Mouse (Mus musculus) embryonic fibroblast, embryonic 13.5 days (primary cell): Measurements from ENCODE around the gene Fuca2. TPM values are rescaled to one million over a fixed set of nuclear protein-coding genes. Genes with fewer than 3 reads are reported as not detected.
A peak's percentile ranks its signal among the peaks of the same experiment; 100 is the strongest.

ENCODE experiments used
- H3K27ac ChIP-seq: 2 replicates; pipeline ENCODE4 v1.5.1; 2012; ENCODE audit warnings: low read length, control low read depth, inconsistent platforms; ENCODE audit not compliant: insufficient read depth
- H3K4me1 ChIP-seq: 2 replicates; pipeline ENCODE4 v1.6.1; 2011; ENCODE audit warnings: low read length; ENCODE audit not compliant: control insufficient read depth, insufficient read depth
- H3K4me3 ChIP-seq: 2 replicates; pipeline ENCODE4 v1.5.1; 2011; ENCODE audit warnings: mild to moderate bottlenecking, control low read depth, low read length; ENCODE audit not compliant: insufficient read depth
- CTCF ChIP-seq: IDR thresholded peaks from 2 replicates; pipeline ENCODE4 v1.5.1; 2011; ENCODE audit warnings: mild to moderate bottlenecking, control low read depth, low read length, moderate library complexity, borderline replicate concordance; ENCODE audit not compliant: insufficient read depth
- POLR2A ChIP-seq: IDR thresholded peaks from 2 replicates; pipeline ENCODE4 v1.6.1; 2011; ENCODE audit warnings: low read depth, mild to moderate bottlenecking, control low read depth, low read length, moderate library complexity
- polyA plus RNA-seq: library from polyadenylated mRNA; stranded (reverse); fragments of >200 nt; gene quantifications from 2 replicates; pipeline ENCODE4 v1.2.4, GENCODE M21; 2011; ENCODE audit warnings: low read depth; ENCODE audit not compliant: missing spikeins, insufficient read length

Fuca2 gene
- polyA plus RNA-seq, 1 experiment: 43.7 TPM

- Histone ChIP-seq H3K27ac (no peak overlapping the region), H3K4me3 (no peak overlapping the region), H3K4me1 (no peaks in the 10 kb centered on the region)
- TF ChIP-seq POLR2A (no peak), CTCF (peak; percentile 96)
Measured at GRCm38 (mm10) chr10:13564364-13565079, 65.2 kb downstream of the Fuca2 start.

- Histone ChIP-seq H3K4me1 (no peaks in the 10 kb centered on the region; the same call in 1 of the 2 replicates), H3K27ac (no peak overlapping the region), H3K4me3 (no peak overlapping the region)
- TF ChIP-seq CTCF: no peak
- TF ChIP-seq POLR2A: no peak
Measured at GRCm38 (mm10) chr10:13565080-13565448, 65.7 kb downstream of the Fuca2 start.

DNA sequence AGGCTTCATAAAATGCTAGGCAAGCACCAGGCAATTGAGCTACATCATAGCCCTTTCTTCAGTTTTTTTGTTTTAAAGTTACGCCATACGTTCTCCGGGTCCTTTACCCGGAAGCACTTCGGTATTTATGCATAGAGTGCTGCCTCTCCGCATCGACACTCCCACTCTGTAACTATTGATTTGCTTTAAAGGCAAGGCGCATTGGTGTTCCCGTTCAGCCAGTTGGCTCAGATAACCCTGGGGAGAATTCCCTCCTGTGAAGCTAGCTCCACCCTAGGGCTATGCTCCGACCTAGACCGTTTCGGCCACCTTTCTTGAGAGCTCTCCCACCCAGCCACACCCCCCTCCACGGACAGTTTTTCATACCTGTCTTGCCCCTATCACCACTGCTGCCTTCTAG lies 67.1 kb downstream of the Fuca2 start:
- H3K4me1 ChIP-seq: no peaks in the 10 kb centered on the region; the same call in 1 of the 2 replicates
- H3K27ac ChIP-seq: no peak overlapping the region
- H3K4me3 ChIP-seq: no peak overlapping the region
- no peak for TF ChIP-seq CTCF
- TF ChIP-seq POLR2A: no peak

Other genes starting within 250 kb of the Fuca2 start
- gene Phactr2, start 25.1 kb upstream of the Fuca2 start, polyA plus RNA-seq: 11.3 and 15.9 TPM in 2 replicates
- gene Adat2, start 53.4 kb downstream of the Fuca2 start, polyA plus RNA-seq: 7.8 and 8.1 TPM in 2 replicates
- 24.3 and 25.5 TPM in 2 replicates for gene Pex3, start 53.6 kb downstream of the Fuca2 start, polyA plus RNA-seq